Mouse (Mus musculus) layer of hippocampus, adult 18-20 months (tissue): ENCODE results near the gene Myo6. TPM values are rescaled to one million over a fixed set of nuclear protein-coding genes. Genes with fewer than 3 reads are reported as not detected.

Experiments
- DNase-seq, 2 experiments: peaks; one replicate each; pipeline ENCODE4 v3.0.0; 2022; ENCODE audit warnings: low spot score in 2 of 2
- total RNA-seq, 2 experiments: library from RNA; stranded (reverse); gene quantifications; 2 replicates each; pipeline ENCODE4 v1.2.3; 2021

Gene Myo6
- total RNA-seq, 2 experiments from 2014 or later, result 72.6 to 77.8 TPM

GRCm38 (mm10) chr9:80351295-80351677, 186.5 kb downstream of the Myo6 start:
- no peak for DNase-seq

DNA sequence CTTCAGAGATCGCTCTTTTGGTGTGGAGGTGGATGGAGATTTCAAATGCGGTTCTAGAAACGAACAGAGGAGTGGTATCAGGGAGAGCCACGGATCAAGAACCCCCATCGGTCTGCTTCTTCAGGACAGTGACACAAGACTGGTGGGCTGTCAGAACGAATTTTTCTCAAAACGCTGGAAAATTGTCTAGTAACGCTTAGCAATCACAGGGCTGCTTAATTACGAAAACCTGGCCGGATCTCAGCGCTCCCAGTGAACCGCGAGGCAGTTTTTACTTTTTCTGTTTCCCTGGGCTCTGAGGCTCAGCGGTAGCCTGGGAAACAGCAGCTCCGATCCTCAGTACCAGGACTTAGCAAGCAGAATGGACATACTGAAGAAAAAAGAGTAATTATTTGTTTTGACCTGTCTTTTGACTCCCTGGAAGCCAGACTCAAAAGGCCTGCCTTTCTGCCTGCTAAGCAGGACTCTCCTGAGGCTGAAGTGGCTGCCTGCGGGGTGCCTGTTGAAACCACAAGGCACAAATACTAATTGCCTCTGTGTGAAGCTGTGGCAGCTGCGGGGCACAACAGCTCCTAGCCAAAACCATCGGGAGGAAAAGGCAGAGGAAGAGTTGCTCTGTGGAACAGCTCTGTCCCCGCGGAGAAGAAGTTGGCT, 187.0 kb downstream of the Myo6 start:
- peak in 1 of 2 experiments; percentile 45 for DNase-seq

DNA sequence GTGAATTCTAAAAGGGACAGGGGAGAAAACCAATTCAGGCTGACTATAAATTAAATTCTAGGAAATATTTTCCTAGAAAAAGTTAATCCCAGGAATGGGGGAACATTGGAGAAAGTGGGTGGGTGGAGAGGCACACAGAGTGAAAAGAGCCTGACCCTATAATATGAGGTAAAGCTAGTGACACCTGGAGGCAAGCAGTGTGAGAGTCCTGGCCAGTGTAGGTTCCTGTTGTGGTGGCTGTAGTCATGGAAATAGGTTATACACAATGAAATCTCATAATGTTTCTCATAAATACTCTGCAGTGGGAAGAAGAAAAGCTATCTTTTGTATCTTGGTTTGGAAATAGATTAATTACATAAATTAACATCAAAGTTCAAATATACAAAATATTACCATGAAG, 195.2 kb downstream of the Myo6 start:
- no peak for DNase-seq

Other genes starting within 250 kb of the Myo6 start
- 10 to 100 TPM; 10.6 to 13.1 TPM for gene Filip1, start 152.2 kb upstream of the Myo6 start, total RNA-seq
- gene Senp6, start 98.1 kb upstream of the Myo6 start, total RNA-seq, result 100 to 1,000 TPM; 101 to 104 TPM